Mouse (Mus musculus) intestine, embryonic 14.5 days (tissue): Measurements from ENCODE around the gene Fbxl17. TPM values are rescaled to one million over a fixed set of nuclear protein-coding genes. Genes with fewer than 3 reads are reported as not detected.

ENCODE experiments used
- ATAC-seq: fragments of 200-750 bp; cut with Nextera tagmentation; replicated peaks from 2 replicates; pipeline ENCODE4 v1.8.0; 2017; ENCODE audit warnings: low read depth, moderate number of reproducible peaks, moderate TSS enrichment, moderate library complexity; ENCODE audit not compliant: low FRiP score, low TSS enrichment
- DNase-seq: peaks from one replicate; pipeline ENCODE4 v3.0.0-alpha.2; 2018; ENCODE audit warnings: low spot score
- H3K27ac ChIP-seq: fragments of 300-500 bp; sonication (generic); 2 replicates; pipeline ENCODE4 v1.5.1; 2014; ENCODE audit warnings: low read depth, mild to moderate bottlenecking, control low read depth
- H3K27me3 ChIP-seq: fragments of 300-500 bp; sonication (generic); replicated peaks from 2 replicates; pipeline ENCODE4 v1.6.1; 2014; ENCODE audit warnings: low read length, control low read depth; ENCODE audit not compliant: control insufficient read depth, insufficient read depth
- H3K36me3 ChIP-seq: fragments of 300-500 bp; sonication (generic); 2 replicates; pipeline ENCODE4 v1.6.1; 2014; ENCODE audit warnings: low read length, control low read depth; ENCODE audit not compliant: control insufficient read depth, insufficient read depth
- H3K4me1 ChIP-seq: fragments of 300-500 bp; sonication (generic); replicated peaks from 2 replicates; pipeline ENCODE4 v1.6.1; 2014; ENCODE audit warnings: low read length, control low read depth, mixed read lengths; ENCODE audit not compliant: control insufficient read depth, insufficient read depth
- H3K4me2 ChIP-seq: fragments of 300-500 bp; sonication (generic); 2 replicates; pipeline ENCODE4 v1.6.1; 2014; ENCODE audit warnings: low read length
- H3K4me3 ChIP-seq: fragments of 300-500 bp; sonication (generic); 2 replicates; pipeline ENCODE4 v1.5.1; 2014; ENCODE audit warnings: low read depth, low read length, control low read depth, mixed read lengths
- H3K9ac ChIP-seq: fragments of 300-500 bp; sonication (generic); 2 replicates; pipeline ENCODE4 v1.6.1; 2014; ENCODE audit warnings: mild to moderate bottlenecking, low read length
- H3K9me3 ChIP-seq: fragments of 300-500 bp; sonication (generic); 2 replicates; pipeline ENCODE4 v1.6.1; 2016; ENCODE audit warnings: low read length, control low read depth; ENCODE audit not compliant: control insufficient read depth
- WGBS: fragments of 180-500 bp; shearing (Covaris S2); extraction: QIAGEN DNeasy Blood & Tissue Kit; methylation state at CpG from one replicate; pipeline ENCODE4 v1.1.7; 2014; 5-methylcytosine and 5-hydroxymethylcytosine counted together
- polyA plus RNA-seq: library from polyadenylated mRNA; unstranded; fragments of >200 nt; fragmentation: Nextera tagmentation; extraction: Ambion mirVana; gene quantifications from 2 replicates; pipeline ENCODE4 v1.2.1, GENCODE M21; 2014

Fbxl17 gene
- polyA plus RNA-seq, 1 experiment from 2014 or later = 7.5 TPM

- 44% methylated on average over 5 of the region's 5 CpGs for WGBS
- H3K9ac ChIP-seq = no peak overlapping the region
- no peak overlapping the region for H3K27ac ChIP-seq
- H3K27me3 ChIP-seq = no peaks in the 10 kb centered on the region
- no peaks in the 10 kb centered on the region for H3K36me3 ChIP-seq
- no peaks in the 10 kb centered on the region for H3K9me3 ChIP-seq
- ATAC-seq = no peak
- no peak overlapping the region for H3K4me2 ChIP-seq
- no peak overlapping the region for H3K4me3 ChIP-seq
- no peak for DNase-seq
- 0 out of 2 replicates have a peak, but pooled peaks cover 3% of the 10 kb centered on the region for H3K4me1 ChIP-seq
These were observed 327.8 kb downstream of the Fbxl17 start for GRCm38 (mm10) chr17:63171890-63172491.

- Histone ChIP-seq H3K9me3 (no peaks in the 10 kb centered on the region), H3K9ac (no peak overlapping the region), H3K4me3 (no peak overlapping the region), H3K4me1 (0 out of 2 replicates have a peak, but pooled peaks cover 3% of the 10 kb centered on the region), H3K36me3 (no peaks in the 10 kb centered on the region), H3K27ac (no peak overlapping the region), H3K27me3 (no peaks in the 10 kb centered on the region), H3K4me2 (no peak overlapping the region)
- 28% methylated on average over 5 of the region's 5 CpGs for WGBS
- DNase-seq = no peak
- ATAC-seq = no peak
These were observed 328.6 kb downstream of the Fbxl17 start for GRCm38 (mm10) chr17:63171264-63171663.

DNA sequence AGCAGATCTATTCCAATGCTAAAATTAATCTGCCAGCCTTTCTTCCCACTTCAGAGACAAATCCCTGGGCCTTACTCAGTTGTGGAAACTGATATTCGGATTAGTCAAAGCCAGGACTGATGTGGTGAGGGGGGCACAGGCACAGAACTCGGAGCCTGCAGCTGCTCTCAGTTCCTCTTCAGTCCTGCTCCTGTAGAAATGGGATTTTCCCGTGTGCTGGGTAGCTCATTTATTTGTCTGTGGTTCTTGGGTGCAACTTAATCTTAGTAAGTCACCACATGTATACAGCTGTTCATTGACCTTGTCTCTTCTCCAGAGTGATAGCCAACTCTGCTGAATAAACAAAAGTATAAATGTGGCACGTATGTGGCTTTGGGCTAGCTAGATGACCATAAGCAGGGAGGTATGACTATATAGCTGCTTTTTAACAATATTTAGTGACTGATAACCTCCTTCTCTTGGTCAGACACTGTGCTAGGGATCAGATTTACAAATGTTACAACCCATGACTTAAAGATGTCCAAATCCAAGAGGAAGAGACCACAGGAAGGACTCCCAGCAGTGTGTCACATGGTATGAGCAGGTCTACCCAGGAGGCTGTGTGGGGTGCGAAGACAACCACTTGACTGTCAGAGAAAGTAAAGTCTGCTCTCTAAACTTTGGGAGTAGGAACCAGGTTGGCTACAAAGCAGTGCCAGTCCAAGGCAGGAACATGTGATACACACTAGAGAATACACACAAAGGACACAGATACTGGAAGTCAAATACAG, 331.6 kb downstream of the Fbxl17 start:
- DNase-seq = no peak
- Histone ChIP-seq H3K4me3 (no peak overlapping the region), H3K9me3 (no peaks in the 10 kb centered on the region), H3K4me1 (0 out of 2 replicates have a peak, but pooled peaks cover 3% of the 10 kb centered on the region), H3K4me2 (no peak overlapping the region), H3K27me3 (no peaks in the 10 kb centered on the region), H3K9ac (no peak overlapping the region), H3K27ac (no peak overlapping the region), H3K36me3 (no peaks in the 10 kb centered on the region)
- WGBS = 61% methylated on average over 5 of the region's 5 CpGs
- ATAC-seq = no peak

- H3K4me3 ChIP-seq = no peak overlapping the region
- H3K4me2 ChIP-seq = no peak overlapping the region
- DNase-seq (no peak), ATAC-seq (no peak)
- no peaks in the 10 kb centered on the region for H3K9me3 ChIP-seq
- 0 out of 2 replicates have a peak, but pooled peaks cover 3% of the 10 kb centered on the region for H3K4me1 ChIP-seq
- no peak overlapping the region for H3K27ac ChIP-seq
- 76% methylated on average over 3 of the region's 3 CpGs for WGBS
- H3K27me3 ChIP-seq = no peaks in the 10 kb centered on the region
- H3K36me3 ChIP-seq = no peaks in the 10 kb centered on the region
- no peak overlapping the region for H3K9ac ChIP-seq
These were observed 332.6 kb downstream of the Fbxl17 start for GRCm38 (mm10) chr17:63167248-63167647.

GRCm38 (mm10) chr17:63166692-63167091, 333.1 kb downstream of the Fbxl17 start:
- 86% methylated on average over 3 of the region's 3 CpGs for WGBS
- Histone ChIP-seq H3K27me3 (no peaks in the 10 kb centered on the region), H3K9ac (no peak overlapping the region), H3K27ac (no peak overlapping the region), H3K36me3 (no peaks in the 10 kb centered on the region), H3K4me2 (no peak overlapping the region), H3K9me3 (no peaks in the 10 kb centered on the region), H3K4me3 (no peak overlapping the region), H3K4me1 (0 out of 2 replicates have a peak, but pooled peaks cover 3% of the 10 kb centered on the region)
- no peak for DNase-seq
- ATAC-seq = no peak

DNA sequence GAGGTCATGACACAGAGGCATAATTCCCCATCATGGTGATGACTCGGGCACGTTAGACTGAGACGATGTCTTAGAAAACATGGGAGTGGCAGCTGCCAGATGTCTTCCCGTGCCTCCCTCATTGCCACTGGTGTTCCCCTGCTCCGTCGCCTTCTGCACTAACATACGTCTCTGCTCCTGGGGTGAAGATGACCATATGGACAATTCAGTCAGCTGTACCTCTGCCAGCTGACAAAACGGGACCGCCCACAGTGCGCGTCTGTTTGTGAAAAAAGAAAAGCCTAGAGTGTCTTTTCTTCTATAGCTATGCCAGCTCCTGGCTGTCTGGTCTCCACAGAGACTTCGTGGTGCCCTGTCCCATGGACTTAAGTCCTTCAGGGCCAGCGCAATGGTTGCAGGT, 334.0 kb downstream of the Fbxl17 start:
- ATAC-seq (no peak), DNase-seq (no peak)
- Histone ChIP-seq H3K4me2 (no peak overlapping the region), H3K27ac (no peak overlapping the region), H3K36me3 (no peaks in the 10 kb centered on the region), H3K4me3 (no peak overlapping the region), H3K9ac (no peak overlapping the region), H3K9me3 (no peaks in the 10 kb centered on the region), H3K4me1 (0 out of 2 replicates have a peak, but pooled peaks cover 3% of the 10 kb centered on the region), H3K27me3 (no peaks in the 10 kb centered on the region)
- WGBS = 90% methylated on average over 13 of the region's 13 CpGs

DNA sequence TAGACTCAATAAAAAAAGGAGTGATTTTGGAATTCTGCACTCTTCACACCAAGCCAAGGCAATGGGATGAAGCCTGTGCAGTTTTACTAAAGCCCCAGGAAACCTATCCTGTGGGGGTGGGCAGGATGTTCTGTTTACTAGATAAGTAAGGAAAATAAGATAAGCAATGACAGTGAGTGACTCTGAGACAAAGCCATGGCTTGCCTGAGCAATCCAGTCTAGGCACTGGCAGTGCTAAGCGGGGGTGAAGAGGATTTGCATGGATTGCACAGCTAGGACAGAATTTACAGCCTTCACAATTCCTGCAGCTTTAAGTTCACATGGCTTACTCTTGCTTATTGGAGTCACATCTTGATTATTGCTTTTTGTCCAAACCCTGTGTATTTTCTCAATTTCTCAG, 335.5 kb downstream of the Fbxl17 start:
- 54% methylated on average over 1 of the region's 1 CpGs for WGBS

GRCm38 (mm10) chr17:63161953-63162352, 337.9 kb downstream of the Fbxl17 start:
- Histone ChIP-seq H3K9me3 (no peaks in the 10 kb centered on the region), H3K27me3 (no peaks in the 10 kb centered on the region), H3K36me3 (no peaks in the 10 kb centered on the region), H3K9ac (no peak overlapping the region), H3K4me3 (no peak overlapping the region), H3K27ac (no peak overlapping the region), H3K4me1 (no peaks in the 10 kb centered on the region), H3K4me2 (no peak overlapping the region)
- DNase-seq (no peak), ATAC-seq (no peak)
- WGBS = 70% methylated on average over 5 of the region's 5 CpGs

More for the DNA sequence above, 335.5 kb downstream of the Fbxl17 start:
- ATAC-seq (no peak), DNase-seq (no peak)
- Histone ChIP-seq H3K27me3 (no peaks in the 10 kb centered on the region), H3K9me3 (no peaks in the 10 kb centered on the region), H3K27ac (no peak overlapping the region), H3K9ac (no peak overlapping the region), H3K36me3 (no peaks in the 10 kb centered on the region), H3K4me1 (0 out of 2 replicates have a peak, but pooled peaks cover 3% of the 10 kb centered on the region), H3K4me3 (no peak overlapping the region), H3K4me2 (no peak overlapping the region)
